Mouse (Mus musculus) embryonic facial prominence, embryonic 10.5 days (tissue): ENCODE data around the gene Emilin2. TPM values are rescaled to one million over a fixed set of nuclear protein-coding genes. Genes with fewer than 3 reads are reported as not detected.

Source experiments
- DNase-seq: peaks from one replicate; pipeline ENCODE4 v3.0.0-alpha.2; 2017; ENCODE audit warnings: low spot score
- H3K27ac ChIP-seq: fragments of 300-500 bp; sonication (generic); replicated peaks from 2 replicates; pipeline ENCODE4 v1.5.1; 2016; ENCODE audit warnings: mild to moderate bottlenecking
- H3K27me3 ChIP-seq: fragments of 300-500 bp; sonication (generic); replicated peaks from 2 replicates; pipeline ENCODE4 v1.6.1; 2016; ENCODE audit warnings: low read depth, mild to moderate bottlenecking; ENCODE audit not compliant: poor library complexity, severe bottlenecking
- H3K36me3 ChIP-seq: fragments of 300-500 bp; sonication (generic); replicated peaks from 2 replicates; pipeline ENCODE4 v1.6.1; 2016; ENCODE audit warnings: mild to moderate bottlenecking, moderate library complexity
- H3K4me1 ChIP-seq: fragments of 300-500 bp; sonication (generic); 2 replicates; pipeline ENCODE4 v1.6.1; 2016
- H3K4me3 ChIP-seq: fragments of 300-500 bp; sonication (generic); 2 replicates; pipeline ENCODE4 v1.5.1; 2016; ENCODE audit warnings: mild to moderate bottlenecking, moderate library complexity
- H3K9me3 ChIP-seq: fragments of 300-500 bp; sonication (generic); 2 replicates; pipeline ENCODE4 v1.6.1; 2016; ENCODE audit warnings: mild to moderate bottlenecking
- WGBS: fragments of 180-500 bp; shearing (Covaris S2); methylation state at CpG from one replicate; pipeline ENCODE4 v1.1.7; 2016; 5-methylcytosine and 5-hydroxymethylcytosine counted together
- polyA plus RNA-seq: library from polyadenylated mRNA; unstranded; fragments of >200 nt; fragmentation: Nextera tagmentation; extraction: Ambion mirVana; gene quantifications from 2 replicates; pipeline ENCODE4 v1.2.1, GENCODE M21; 2016

Emilin2 gene
- polyA plus RNA-seq, 1 experiment from 2014 or later = 22.2 TPM

DNA sequence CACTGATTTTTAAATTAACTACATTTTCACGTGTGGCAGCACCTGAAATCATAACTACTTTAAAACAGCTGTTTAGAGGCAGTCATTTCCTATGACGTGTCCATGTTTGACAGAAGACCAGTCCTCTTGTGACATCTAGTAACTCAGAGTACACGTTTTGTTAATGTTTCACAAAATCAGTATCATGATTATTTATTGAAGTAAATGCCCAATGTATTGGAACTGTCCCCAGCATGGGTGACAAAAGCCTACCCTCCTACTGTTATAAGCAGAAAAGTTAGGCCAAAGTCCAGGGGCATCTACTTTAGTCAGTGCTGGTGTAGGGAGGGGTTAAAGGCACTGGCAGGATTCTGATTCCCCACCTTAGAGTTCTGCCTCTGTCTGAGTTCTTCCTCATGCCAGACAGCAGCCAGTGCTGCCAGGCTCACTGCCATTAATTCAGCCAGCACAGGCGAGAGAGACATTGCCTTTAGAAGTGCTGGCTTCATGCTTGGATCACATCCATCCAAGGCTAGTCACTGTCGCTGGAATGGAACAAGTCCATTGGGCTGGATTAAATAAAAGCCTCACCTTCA is 94.6 kb downstream of the Emilin2 start:
- Histone ChIP-seq H3K36me3 (peaks cover 39% of the 10 kb centered on the region), H3K9me3 (0 out of 2 replicates have a peak, but pooled peaks cover 2% of the 10 kb centered on the region), H3K27me3 (no peaks in the 10 kb centered on the region), H3K4me3 (no peak overlapping the region), H3K4me1 (0 out of 2 replicates have a peak, but pooled peaks cover 5% of the 10 kb centered on the region), H3K27ac (no peak overlapping the region)
- no peak for DNase-seq
- 89% methylated on average over 5 of the region's 5 CpGs for WGBS

DNA sequence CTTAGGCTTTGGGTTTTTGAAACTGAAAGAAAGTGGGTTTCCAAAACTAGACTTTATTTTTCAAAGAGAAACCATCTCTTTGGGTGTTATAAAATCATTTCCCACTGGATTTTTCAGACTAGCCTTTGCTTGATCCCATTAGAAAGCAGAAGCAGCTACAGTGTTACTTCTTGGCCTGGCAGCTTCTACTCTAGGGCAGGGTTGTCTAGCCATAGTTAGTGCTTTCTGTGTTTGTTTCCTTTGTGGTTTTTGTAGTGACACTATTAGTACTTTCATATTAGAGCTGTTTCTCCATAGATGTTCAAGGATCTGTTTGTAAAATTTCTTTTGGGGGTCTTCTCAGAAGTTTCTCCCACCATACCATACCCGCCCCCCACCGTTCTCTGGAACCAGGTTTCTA is 95.5 kb downstream of the Emilin2 start:
- 0 out of 2 replicates have a peak, but pooled peaks cover 5% of the 10 kb centered on the region for H3K4me1 ChIP-seq

DNA sequence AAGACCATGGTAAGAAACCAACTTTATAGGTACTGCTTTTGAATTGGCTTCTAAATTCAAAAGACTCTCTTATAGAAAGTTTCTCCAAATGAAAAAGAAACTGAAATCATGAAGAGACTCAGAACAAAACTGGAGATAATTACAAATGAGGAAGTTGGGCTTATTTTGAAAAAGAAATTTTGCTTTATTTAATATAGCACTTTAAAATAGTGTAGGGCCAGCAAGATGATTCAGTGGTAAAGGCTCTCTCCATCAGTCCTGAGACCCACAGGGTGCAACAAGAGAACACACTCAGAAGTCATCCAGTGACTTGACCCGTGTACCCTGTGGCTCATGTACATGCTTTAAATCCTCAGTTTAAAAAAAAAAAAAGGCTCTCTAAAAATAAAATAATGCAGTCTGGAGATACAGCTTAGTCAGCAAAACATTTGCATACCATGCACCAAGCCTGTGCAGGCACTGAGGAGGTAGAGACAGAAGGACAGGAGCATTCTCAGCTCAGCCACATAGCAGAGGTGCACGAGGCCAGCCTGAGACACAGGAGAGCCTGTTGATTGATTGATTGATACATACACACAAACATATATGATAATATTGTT is 96.4 kb downstream of the Emilin2 start:
- 81% methylated on average over 2 of the region's 2 CpGs for WGBS
- Histone ChIP-seq H3K27ac (no peak overlapping the region), H3K36me3 (peaks cover 28% of the 10 kb centered on the region), H3K27me3 (no peaks in the 10 kb centered on the region), H3K4me3 (no peak overlapping the region), H3K4me1 (0 out of 2 replicates have a peak, but pooled peaks cover 5% of the 10 kb centered on the region), H3K9me3 (0 out of 2 replicates have a peak, but pooled peaks cover 2% of the 10 kb centered on the region)
- DNase-seq = no peak

More for the DNA sequence above, 95.5 kb downstream of the Emilin2 start:
- Histone ChIP-seq H3K36me3 (peaks cover 37% of the 10 kb centered on the region), H3K9me3 (0 out of 2 replicates have a peak, but pooled peaks cover 2% of the 10 kb centered on the region), H3K27ac (no peak overlapping the region), H3K27me3 (no peaks in the 10 kb centered on the region), H3K4me3 (no peak overlapping the region)
- 85% methylated on average over 2 of the region's 2 CpGs for WGBS
- DNase-seq = no peak

DNA sequence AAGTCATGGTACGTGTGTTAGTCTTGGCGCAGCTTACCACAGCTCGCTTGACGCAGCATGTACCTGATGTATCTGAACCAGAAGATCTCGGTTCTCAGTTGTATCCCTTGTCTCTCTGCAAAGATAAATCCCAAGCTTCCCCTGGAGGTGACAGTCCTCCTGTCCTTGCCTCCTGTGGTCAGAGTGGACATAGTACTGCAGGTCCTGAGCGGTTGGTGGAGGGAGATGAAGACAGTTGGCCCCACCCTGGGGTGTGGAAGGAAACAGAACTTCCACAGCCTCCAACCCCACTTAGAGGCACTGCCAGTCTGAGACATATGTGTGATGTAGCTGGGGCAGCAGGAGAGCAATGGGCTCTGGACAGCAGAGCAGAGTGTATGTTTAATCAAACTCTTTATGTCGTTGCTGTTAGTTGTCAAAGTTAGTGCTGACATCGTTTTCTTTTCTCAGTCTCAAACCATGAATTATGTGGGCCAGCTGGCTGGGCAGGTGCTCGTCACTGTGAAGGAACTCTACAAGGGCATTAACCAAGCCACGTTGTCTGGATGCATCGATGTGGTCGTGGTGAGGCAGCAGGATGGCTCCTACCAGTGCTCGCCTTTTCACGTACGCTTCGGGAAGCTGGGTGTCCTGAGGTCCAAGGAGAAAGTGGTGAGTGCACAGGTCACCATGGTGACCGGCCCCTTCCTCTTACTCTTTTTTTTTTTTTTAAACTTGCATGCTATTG is 97.1 kb downstream of the Emilin2 start:
- Histone ChIP-seq H3K4me3 (no peak overlapping the region), H3K27ac (no peak overlapping the region), H3K36me3 (peaks cover 27% of the 10 kb centered on the region), H3K4me1 (peaks cover 5% of the 10 kb centered on the region; the same call in 1 of the 2 replicates), H3K27me3 (no peaks in the 10 kb centered on the region), H3K9me3 (0 out of 2 replicates have a peak, but pooled peaks cover 2% of the 10 kb centered on the region)
- WGBS = 91% methylated on average over 17 of the region's 17 CpGs
- no peak for DNase-seq

DNA sequence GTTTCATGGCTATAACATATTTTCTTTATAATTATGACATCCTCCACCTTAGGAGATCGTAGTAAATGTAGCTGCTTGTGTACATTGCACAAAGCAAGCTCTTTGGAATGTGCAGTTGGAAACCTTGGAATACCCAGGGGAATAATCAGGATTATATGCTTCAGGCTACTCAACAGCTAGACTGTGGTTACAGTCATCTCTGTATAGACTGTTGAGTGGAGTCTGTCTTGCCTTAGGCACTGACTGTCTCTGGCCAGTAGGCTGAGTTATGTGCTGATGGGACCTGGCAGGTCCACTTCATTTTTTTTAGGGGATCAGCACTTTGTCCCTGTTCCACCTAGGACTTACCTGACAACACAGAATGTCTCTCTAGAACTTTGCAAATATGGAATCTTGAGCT is 98.1 kb downstream of the Emilin2 start:
- Histone ChIP-seq H3K4me3 (no peak overlapping the region), H3K36me3 (peaks cover 19% of the 10 kb centered on the region), H3K4me1 (peaks cover 5% of the 10 kb centered on the region; the same call in 1 of the 2 replicates), H3K27ac (no peak overlapping the region), H3K9me3 (0 out of 2 replicates have a peak, but pooled peaks cover 2% of the 10 kb centered on the region), H3K27me3 (no peaks in the 10 kb centered on the region)
- WGBS = 75% methylated on average over 1 of the region's 1 CpGs
- DNase-seq = no peak

DNA sequence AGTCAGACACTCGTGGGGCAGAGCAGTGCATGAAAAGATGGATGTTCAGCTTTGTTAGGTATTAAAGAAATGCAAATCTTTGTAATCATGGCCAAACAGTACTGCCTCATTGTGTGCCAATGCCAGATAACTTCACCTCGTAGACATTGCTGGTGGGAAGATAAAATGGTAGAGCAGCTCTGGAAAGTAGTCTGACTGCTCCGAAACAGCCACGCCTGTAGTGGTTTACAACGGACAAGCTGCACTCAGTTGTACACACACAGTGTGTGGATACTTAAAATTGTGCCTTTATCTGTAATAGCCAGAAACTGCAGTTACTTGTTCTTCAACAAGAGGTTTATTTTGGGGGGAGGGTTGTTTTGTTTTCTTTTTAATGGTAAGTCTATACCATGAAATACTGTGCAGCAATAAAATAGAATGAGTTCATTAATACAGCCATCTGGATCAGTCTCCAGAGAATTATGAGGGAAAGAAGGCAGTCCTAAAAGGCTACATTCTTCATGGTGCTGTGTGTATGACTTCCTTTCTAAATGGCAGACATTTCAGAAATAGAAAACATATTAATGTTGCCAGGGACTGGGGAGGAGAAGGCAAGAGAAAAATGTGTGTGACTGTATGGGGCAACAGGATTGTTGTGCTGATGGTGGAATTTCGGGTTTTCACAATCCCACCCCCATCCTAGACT is 99.7 kb downstream of the Emilin2 start:
- H3K9me3 ChIP-seq = no peaks in the 10 kb centered on the region
- WGBS = 83% methylated on average over 6 of the region's 6 CpGs
- H3K27ac ChIP-seq = no peak overlapping the region

DNA sequence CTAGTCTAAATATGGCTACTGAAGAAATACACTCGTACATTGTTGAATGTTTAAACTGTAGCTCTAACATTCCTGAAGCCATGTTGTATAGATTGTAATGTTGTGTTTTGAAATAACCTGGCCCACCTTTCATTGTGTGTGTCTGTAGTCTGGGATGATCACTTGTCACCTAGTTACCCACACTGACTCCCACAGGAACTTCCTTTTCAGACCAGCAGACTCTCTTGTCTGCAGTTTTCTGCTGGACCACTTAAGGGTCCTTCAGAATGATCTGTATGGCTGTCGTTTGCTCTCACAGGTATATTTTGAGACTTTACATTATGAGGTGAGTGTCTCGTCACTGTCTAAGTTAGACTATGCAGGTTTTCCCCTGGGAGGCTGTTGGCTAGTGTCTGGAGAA is 101.8 kb downstream of the Emilin2 start:
- Histone ChIP-seq H3K27me3 (no peaks in the 10 kb centered on the region), H3K4me1 (peaks cover 5% of the 10 kb centered on the region; the same call in 1 of the 2 replicates), H3K36me3 (peaks cover 17% of the 10 kb centered on the region), H3K9me3 (no peaks in the 10 kb centered on the region), H3K4me3 (no peak overlapping the region), H3K27ac (no peak overlapping the region)
- WGBS = 85% methylated on average over 3 of the region's 3 CpGs
- DNase-seq = no peak

More for the DNA sequence above, 99.7 kb downstream of the Emilin2 start:
- Histone ChIP-seq H3K4me3 (no peak overlapping the region), H3K27me3 (no peaks in the 10 kb centered on the region), H3K36me3 (peaks cover 20% of the 10 kb centered on the region), H3K4me1 (peaks cover 5% of the 10 kb centered on the region; the same call in 1 of the 2 replicates)
- DNase-seq = no peak

DNA sequence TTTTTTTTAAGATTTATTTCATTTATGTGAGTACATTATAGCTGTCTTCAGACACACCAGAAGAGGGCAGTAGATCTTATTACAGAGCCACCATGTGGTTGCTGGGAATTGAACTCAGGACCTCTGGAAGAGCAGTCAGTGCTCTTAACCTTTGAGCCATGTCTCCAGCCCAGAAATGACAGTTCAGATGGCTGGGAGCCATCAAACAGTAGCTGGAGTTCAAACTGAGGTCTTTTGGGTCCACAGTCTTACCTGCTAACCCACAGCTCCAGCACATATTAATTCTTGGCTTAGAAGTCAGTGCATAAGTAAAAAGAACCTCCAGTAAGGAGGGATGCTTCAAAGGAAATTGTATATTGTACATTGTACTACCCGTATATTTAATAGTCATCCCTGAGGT is 102.9 kb downstream of the Emilin2 start:
- peaks cover 17% of the 10 kb centered on the region for H3K36me3 ChIP-seq
- DNase-seq = no peak
- H3K4me3 ChIP-seq = no peak overlapping the region
- no peak overlapping the region for H3K27ac ChIP-seq
- H3K9me3 ChIP-seq = no peaks in the 10 kb centered on the region
- WGBS = 94% methylated on average over 1 of the region's 1 CpGs
- H3K4me1 ChIP-seq = no peaks in the 10 kb centered on the region; the same call in 1 of the 2 replicates
- no peaks in the 10 kb centered on the region for H3K27me3 ChIP-seq

DNA sequence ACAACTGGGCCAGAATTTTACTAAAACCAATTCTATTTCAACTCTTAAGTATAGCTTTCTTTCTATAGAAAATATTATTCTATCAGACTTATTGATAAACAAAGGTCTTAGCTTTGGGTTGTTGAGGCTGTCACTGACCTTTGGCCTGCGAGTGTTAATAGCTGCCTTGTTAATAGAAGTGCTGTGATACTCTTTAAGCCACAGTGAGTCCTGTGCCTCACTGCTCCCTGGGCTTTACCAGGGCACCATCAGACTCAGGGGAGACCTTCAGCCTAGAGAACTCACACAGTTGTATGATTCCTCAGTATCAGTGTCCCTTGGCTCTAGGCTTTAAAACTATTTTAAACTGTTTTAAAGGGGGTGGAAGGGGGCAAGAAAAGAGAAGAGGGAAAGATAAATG is 103.4 kb downstream of the Emilin2 start:
- H3K4me1 ChIP-seq = no peaks in the 10 kb centered on the region; the same call in 1 of the 2 replicates
- H3K9me3 ChIP-seq = no peaks in the 10 kb centered on the region
- no peak for DNase-seq
- no peak overlapping the region for H3K27ac ChIP-seq
- no peak overlapping the region for H3K4me3 ChIP-seq
- H3K27me3 ChIP-seq = no peaks in the 10 kb centered on the region
- WGBS = 96% methylated on average over 1 of the region's 1 CpGs
- peaks cover 17% of the 10 kb centered on the region for H3K36me3 ChIP-seq

DNA sequence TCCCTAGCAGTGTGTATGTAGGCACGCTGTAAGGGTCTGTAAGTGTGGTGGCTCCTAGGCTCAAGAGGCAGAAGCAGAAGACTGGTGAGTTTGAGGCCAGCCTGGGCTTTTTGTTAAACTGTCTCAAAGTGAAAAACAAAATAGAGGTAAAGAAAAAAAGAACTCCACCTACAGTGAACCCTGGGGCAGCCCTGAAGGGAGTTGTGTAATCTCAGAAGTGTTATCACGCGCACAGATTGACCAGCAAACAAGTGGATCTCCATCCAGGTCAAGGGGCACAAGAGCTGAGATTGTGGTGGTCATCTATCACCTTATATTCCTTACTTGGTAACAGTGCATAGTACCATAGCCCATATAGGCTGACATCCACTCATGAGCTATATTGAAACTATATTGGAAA is 104.5 kb downstream of the Emilin2 start:
- WGBS = 96% methylated on average over 3 of the region's 3 CpGs
- Histone ChIP-seq H3K9me3 (no peaks in the 10 kb centered on the region), H3K4me1 (peaks cover 10% of the 10 kb centered on the region), H3K4me3 (no peak overlapping the region), H3K27ac (no peak overlapping the region), H3K27me3 (no peaks in the 10 kb centered on the region), H3K36me3 (peaks cover 17% of the 10 kb centered on the region)
- no peak for DNase-seq

DNA sequence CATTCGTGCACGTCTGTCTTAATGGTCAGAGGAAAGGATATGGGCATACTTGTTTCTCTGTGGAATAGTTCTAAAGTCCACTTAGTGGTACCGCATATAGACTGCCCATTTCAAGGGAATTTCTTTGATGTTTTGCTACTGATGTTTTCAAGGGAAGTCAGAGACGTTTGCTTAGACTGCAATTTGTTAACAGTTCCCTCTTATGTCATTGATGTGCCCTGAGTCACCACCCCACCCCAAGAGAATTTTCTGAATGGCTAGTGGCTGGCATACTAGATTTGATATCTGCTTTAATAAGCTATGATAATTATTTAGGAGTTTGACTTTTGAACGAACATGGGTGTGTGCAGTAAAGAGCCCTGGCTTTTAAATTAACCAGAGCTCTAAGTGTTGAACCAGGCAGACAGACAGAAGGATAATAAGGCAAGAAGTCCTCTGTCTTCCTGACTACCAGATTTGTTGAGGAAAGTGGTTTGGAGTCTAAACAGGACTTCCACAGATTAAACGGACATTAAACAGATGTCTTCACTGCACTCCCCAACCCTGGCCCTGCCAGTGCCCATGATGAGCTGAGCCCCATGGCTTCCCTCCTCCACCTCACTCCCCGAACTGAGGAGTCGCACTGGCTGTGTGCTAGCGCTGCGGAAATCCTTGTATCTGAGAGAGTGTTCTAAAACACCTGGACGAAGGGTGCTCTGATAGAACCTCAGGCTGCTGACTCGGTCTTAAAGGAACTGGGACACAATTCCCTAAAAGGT is 105.5 kb downstream of the Emilin2 start:
- Histone ChIP-seq H3K27me3 (no peaks in the 10 kb centered on the region), H3K36me3 (peaks cover 17% of the 10 kb centered on the region), H3K27ac (no peak overlapping the region), H3K4me1 (peaks cover 16% of the 10 kb centered on the region), H3K4me3 (no peak overlapping the region), H3K9me3 (no peaks in the 10 kb centered on the region)
- DNase-seq = no peak
- WGBS = 82% methylated on average over 12 of the region's 12 CpGs

DNA sequence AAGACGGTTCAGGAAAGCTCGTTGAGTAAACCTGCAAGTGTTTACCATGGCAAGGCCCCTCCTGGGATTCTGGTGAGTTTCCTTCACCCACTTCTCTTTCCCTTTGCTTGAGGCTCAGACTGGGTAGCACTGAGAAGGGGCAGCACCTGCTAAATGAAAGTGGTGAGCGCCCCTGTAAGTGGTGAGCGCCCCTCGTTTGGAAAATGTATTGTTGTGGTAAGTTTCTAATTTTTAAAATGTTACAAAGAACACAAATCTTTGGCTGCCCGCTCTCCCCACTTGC is 107.0 kb downstream of the Emilin2 start:
- 89% methylated on average over 6 of the region's 6 CpGs for WGBS
- H3K27me3 ChIP-seq = no peaks in the 10 kb centered on the region
- no peak overlapping the region for H3K27ac ChIP-seq
- no peaks in the 10 kb centered on the region for H3K9me3 ChIP-seq
- H3K4me1 ChIP-seq = peaks cover 16% of the 10 kb centered on the region
- H3K4me3 ChIP-seq = no peak overlapping the region
- DNase-seq = no peak
- peaks cover 17% of the 10 kb centered on the region for H3K36me3 ChIP-seq
